Mouse (Mus musculus) CD4-positive, CD25-positive, alpha-beta regulatory T cell, adult 4 months (primary cell): ENCODE measurements around the gene Rbfox3. TPM values are rescaled to one million over a fixed set of nuclear protein-coding genes. Genes with fewer than 3 reads are reported as not detected.

Source experiments
- ATAC-seq: one replicate; pipeline ENCODE4 v1.8.0; 2017
- polyA plus RNA-seq, 2 experiments: library from polyadenylated mRNA; unstranded; fragments of 100-300 nt; shearing (Covaris generic); gene quantifications; one replicate each; pipeline ENCODE4 v1.2.1; 2017

Gene Rbfox3
- polyA plus RNA-seq, 2 experiments from 2014 or later: not detected

- no peak for ATAC-seq
These were observed 156.9 kb downstream of the Rbfox3 start for GRCm38 (mm10) chr11:118754535-118754934.

- ATAC-seq: no peak
These were observed 159.3 kb downstream of the Rbfox3 start for GRCm38 (mm10) chr11:118751879-118752616.

GRCm38 (mm10) chr11:118750745-118751330, 160.6 kb downstream of the Rbfox3 start:
- ATAC-seq: no peak

GRCm38 (mm10) chr11:118749541-118749940, 161.9 kb downstream of the Rbfox3 start:
- no peak for ATAC-seq

GRCm38 (mm10) chr11:118748622-118749021, 162.8 kb downstream of the Rbfox3 start:
- peak; percentile 41 for ATAC-seq

GRCm38 (mm10) chr11:118745279-118745678, 166.1 kb downstream of the Rbfox3 start:
- no peak for ATAC-seq

GRCm38 (mm10) chr11:118744782-118745181, 166.6 kb downstream of the Rbfox3 start:
- ATAC-seq: no peak

GRCm38 (mm10) chr11:118742762-118743161, 168.6 kb downstream of the Rbfox3 start:
- peak; percentile 48 for ATAC-seq

- no peak for ATAC-seq
These were observed 170.1 kb downstream of the Rbfox3 start for GRCm38 (mm10) chr11:118741262-118741661.

GRCm38 (mm10) chr11:118740001-118740400, 171.4 kb downstream of the Rbfox3 start:
- peak; percentile 64 for ATAC-seq

- peak; percentile 69 for ATAC-seq
These were observed 172.3 kb downstream of the Rbfox3 start for GRCm38 (mm10) chr11:118738855-118739832.

- no peak for ATAC-seq
These were observed 173.1 kb downstream of the Rbfox3 start for GRCm38 (mm10) chr11:118738323-118738722.

- ATAC-seq: no peak
These were observed 173.6 kb downstream of the Rbfox3 start for GRCm38 (mm10) chr11:118737821-118738220.

GRCm38 (mm10) chr11:118736993-118737392, 174.4 kb downstream of the Rbfox3 start:
- no peak for ATAC-seq

GRCm38 (mm10) chr11:118731655-118732054, 179.7 kb downstream of the Rbfox3 start:
- ATAC-seq: peak; percentile 20

- ATAC-seq: no peak
These were observed 182.0 kb downstream of the Rbfox3 start for GRCm38 (mm10) chr11:118729373-118729772.

- no peak for ATAC-seq
These were observed 182.6 kb downstream of the Rbfox3 start for GRCm38 (mm10) chr11:118728797-118729196.

GRCm38 (mm10) chr11:118728083-118728551, 183.3 kb downstream of the Rbfox3 start:
- no peak for ATAC-seq

- ATAC-seq: no peak
These were observed 185.0 kb downstream of the Rbfox3 start for GRCm38 (mm10) chr11:118726430-118726829.

GRCm38 (mm10) chr11:118724423-118724822, 187.0 kb downstream of the Rbfox3 start:
- no peak for ATAC-seq

- no peak for ATAC-seq
These were observed 188.2 kb downstream of the Rbfox3 start for GRCm38 (mm10) chr11:118723166-118723565.

- no peak for ATAC-seq
These were observed 189.5 kb downstream of the Rbfox3 start for GRCm38 (mm10) chr11:118721898-118722297.
